Mouse (Mus musculus) gastrocnemius, adult 8-10 months (tissue): ENCODE data around the gene Fsd1l. TPM values are rescaled to one million over a fixed set of nuclear protein-coding genes. Genes with fewer than 3 reads are reported as not detected.

Experiments used
- DNase-seq, 2 experiments: peaks; one replicate each; pipeline ENCODE4 v3.0.0; 2022; ENCODE audit warnings: low spot score in 2 of 2
- total RNA-seq, 4 experiments: library from RNA; stranded (reverse); gene quantifications; 2 replicates each; pipeline ENCODE4 v1.2.4; 2022

The Fsd1l gene
- total RNA-seq, 4 experiments from 2014 or later = 8.4 to 10.9 (median 9.8) TPM

- DNase-seq = no peak
These were observed 107.8 kb downstream of the Fsd1l start for GRCm38 (mm10) chr4:53738956-53739616.

GRCm38 (mm10) chr4:53749831-53750230 lies 118.6 kb downstream of the Fsd1l start:
- DNase-seq = no peak

GRCm38 (mm10) chr4:53750391-53751120 lies 119.3 kb downstream of the Fsd1l start:
- DNase-seq = no peak

Other genes with a start within 250 kb of the Fsd1l start
- 10 to 100 TPM; 14.7 to 21.4 (median 18.0) TPM for gene Slc44a1, start 191.1 kb upstream of the Fsd1l start, total RNA-seq
- gene Fktn, start 82.5 kb downstream of the Fsd1l start, total RNA-seq = 10 to 100 TPM in 1 of 4 experiments, 1 to 10 TPM in 3; 6.2 to 10.7 (median 7.2) TPM
- gene Tal2, start 148.2 kb downstream of the Fsd1l start, total RNA-seq = under 1 TPM; 0.51 to 0.76 (median 0.61) TPM
- 10 to 100 TPM; 56.5 to 89.2 (median 63.7) TPM for gene Tmem38b, start 194.6 kb downstream of the Fsd1l start, total RNA-seq